Mouse (Mus musculus) lung, postnatal 25 days (tissue): ENCODE data around the gene Fev.

Experiments used
- DNase-seq: peaks from one replicate; pipeline ENCODE4 v3.0.0; 2022; ENCODE audit warnings: low spot score

Gene Fev

GRCm38 (mm10) chr1:74880785-74881360 is 4.3 kb downstream of the Fev start:
- peak; percentile 61 for DNase-seq

- no peak for DNase-seq
Observed at GRCm38 (mm10) chr1:74877199-74877598, 8.0 kb downstream of the Fev start.

DNA sequence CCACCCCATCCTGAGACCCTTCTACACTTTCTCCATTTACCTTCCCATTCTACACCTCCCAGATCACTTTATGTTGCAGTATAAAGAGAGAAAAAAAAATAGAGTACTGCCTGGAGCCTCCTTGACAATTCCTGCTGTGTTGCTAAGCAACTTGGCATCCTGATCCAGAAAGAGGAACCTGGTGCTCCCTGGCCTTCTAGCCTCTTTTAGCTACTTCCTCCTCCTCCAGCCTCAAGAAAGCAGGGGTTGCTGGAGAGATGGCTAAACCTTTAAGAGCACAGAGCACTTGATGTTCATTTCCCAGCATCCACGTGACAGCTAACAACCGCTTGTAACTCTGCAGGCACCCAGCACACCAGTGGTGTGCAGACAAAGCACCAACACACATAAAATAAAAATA is 13.0 kb downstream of the Fev start:
- DNase-seq: no peak

DNA sequence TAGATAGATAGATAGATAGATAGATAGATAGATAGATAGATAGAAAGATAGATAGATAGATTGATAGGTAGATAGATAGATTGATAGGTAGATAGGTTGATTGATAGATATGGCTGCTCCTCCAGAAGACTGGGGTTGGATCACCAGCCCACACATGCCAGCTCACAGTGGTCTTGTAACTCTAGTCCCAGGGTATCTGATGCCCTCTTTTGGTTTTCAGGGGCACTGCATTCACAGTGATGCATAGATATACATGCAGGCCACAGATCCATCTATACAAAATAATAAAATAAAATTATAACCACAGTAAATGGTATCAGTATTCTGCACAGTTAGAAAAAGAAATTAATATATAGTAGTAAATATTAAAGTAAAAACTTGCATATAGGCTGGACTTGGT is 23.4 kb downstream of the Fev start:
- no peak for DNase-seq

DNA sequence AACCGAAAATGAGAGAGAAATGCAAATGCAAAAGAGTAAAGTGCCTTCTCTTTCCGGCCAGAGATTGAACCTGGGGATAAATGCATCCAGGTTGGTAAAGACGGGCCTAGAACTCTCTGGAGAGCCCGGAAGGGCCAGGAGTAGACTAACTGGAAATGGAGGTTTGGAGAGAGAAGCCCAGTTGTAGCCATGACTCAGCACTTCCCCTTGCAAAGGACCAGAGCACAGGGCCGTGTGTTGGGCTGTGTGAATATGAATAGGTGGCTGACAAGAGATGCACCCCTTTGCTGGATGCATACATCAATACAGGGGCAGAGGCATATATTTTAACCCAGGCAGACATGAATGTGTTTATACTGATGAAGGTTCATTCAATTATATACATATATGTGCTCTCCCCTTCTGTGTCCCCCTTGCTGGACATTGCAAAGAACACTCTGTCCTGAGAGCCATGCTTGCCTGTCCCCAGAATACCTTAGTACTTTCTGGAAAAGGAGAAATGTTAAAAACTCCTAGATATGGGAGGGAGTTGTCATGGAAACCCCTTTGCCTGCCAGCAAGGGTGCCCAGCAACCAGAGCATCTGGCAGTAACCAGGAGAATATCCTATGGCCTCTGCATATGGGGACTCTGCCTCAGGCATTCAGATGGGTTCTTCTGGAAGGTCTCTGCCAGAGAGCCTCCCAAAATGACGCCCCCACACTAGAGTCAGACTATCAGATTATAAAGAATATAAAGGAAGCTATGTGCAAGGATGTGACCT is 25.8 kb downstream of the Fev start:
- no peak for DNase-seq

DNA sequence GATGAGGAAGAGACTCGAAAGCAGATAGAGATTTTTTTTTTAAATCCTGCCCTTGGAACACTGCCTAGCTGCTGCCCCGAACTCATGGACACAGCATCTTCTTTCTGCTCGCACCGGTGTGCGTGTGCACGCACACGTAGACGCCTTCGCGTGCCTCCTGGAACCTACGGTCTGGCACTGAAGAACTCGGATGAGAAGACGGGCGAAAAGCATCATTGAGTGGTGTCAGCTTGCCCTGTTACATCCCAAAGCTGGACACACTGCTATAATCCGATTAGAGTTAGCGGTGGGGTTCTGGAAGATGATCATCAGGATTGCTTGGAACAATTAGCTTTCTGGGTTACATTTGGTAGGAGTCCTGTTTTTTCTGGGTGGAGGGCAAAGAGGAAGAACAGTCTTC is 26.4 kb downstream of the Fev start:
- no peak for DNase-seq

DNA sequence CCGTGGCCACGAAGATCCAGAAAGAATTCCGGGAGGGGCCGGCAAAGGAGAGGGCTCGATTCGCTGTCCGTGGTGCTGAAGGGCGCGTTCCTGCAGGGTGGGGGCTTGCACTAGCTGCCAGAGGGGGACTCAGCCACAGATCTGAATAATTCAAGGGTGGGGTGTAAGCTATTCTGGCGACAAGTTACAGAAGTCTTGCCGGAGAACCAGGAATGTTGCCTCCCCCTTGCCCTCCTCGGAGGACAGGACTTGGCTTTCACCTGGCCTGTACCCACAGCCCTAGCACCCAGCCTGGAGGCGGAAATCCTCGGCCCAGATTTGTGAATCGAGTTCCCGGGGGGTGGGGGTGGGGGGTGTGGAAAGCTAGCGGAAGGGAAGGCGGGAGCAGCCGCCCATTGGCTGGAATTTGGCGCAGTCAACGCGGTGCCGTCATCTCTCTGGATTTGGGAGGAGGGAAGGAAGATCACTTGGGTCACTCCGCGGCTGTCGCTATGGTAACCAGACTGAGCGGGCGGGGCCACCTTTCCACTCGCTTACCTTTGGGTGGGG is 27.0 kb downstream of the Fev start:
- DNase-seq: peak; percentile 8

- no peak for DNase-seq
Observed at GRCm38 (mm10) chr1:74857677-74858076, 27.5 kb downstream of the Fev start.

- DNase-seq: no peak
Observed at GRCm38 (mm10) chr1:74857201-74857600, 28.0 kb downstream of the Fev start.

GRCm38 (mm10) chr1:74856791-74857190 is 28.4 kb downstream of the Fev start:
- DNase-seq: no peak

DNA sequence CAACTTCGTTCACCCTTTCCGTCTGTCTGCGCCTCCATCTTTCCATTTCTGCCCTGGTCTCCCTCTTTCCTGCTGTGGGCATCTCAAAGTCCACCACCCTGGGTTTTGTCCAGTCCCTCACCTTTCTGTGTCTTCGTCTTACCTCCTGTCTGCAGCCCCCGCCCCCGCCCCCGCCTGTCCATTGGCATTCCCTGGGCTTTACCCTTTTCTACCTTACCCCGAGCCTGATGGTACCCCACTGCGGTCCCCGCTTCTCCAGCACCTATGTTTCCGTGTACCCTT is 28.8 kb downstream of the Fev start:
- no peak for DNase-seq

DNA sequence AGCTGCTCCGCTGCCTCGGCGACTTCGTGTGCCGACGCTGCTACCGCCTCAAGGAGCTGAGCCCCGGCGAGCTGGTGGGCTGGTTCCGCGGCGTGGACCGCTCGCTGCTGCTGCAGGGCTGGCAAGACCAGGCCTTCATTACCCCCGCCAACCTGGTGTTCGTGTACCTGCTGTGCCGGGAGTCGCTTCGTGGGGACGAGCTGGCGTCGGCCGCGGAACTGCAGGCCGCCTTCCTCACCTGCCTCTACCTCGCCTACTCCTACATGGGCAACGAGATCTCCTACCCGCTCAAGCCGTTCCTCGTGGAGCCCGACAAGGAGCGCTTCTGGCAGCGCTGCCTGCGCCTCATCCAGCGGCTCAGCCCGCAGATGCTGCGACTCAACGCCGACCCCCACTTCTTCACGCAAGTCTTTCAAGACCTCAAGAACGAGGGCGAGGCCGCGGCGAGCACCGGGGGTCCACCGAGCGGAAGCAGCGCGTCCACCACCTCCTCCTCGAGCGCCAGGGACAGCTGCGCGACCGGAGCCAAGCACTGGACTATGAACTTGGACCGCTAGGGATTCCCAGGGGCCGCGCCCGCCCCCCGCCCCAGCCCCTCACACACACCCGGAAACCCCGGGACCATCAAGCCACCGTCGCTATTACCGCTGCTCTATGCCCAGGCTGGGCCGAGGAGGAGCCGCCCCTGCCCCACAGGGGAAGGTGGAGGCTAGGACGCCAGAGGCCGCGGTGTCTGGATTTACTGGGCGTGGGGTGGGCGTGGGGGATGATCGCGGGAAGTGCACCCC is 29.4 kb downstream of the Fev start:
- DNase-seq: no peak

DNA sequence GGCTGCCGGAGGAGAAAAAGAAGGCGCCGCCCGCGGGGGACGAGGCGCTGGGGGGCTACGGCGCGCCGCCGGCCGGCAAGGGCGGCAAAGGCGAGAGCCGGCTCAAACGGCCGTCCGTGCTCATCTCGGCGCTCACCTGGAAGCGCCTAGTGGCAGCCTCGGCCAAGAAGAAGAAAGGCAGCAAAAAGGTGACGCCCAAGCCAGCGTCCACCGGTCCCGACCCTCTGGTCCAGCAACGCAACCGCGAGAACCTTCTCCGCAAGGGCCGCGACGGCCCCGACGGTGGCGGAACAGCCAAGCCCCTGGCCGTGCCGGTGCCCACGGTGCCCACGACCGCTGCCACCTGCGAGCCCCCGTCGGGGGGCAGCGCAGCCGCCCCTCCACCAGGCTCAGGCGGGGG is 30.1 kb downstream of the Fev start:
- DNase-seq: no peak

GRCm38 (mm10) chr1:74854306-74855056 is 30.7 kb downstream of the Fev start, which contains the start of gene Cdk5r2:
Cdk5r2 (plus strand) TSS chr1:74854934.
- DNase-seq: peak; percentile 81

GRCm38 (mm10) chr1:74851001-74851775 is 34.0 kb downstream of the Fev start:
- DNase-seq: no peak

DNA sequence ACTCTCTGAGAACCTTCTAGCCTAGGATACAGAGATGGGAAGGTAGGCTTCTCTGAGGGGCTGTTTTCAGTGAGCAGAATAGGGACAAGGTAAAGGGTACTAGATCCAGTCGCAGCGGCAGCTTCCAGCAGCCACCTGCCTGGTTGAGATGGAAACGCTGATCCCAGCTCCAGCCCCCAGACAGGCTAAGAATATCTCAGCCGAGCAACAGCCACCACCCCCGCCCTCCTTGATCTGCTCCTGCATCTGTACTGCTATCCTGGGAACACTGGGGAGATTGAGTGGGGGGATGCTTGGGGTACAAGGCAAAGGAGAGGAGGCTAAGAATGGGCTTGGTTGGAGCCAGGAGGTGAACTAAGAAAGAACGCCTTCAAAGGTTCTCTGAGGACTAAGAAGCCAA is 35.0 kb downstream of the Fev start:
- DNase-seq: no peak

DNA sequence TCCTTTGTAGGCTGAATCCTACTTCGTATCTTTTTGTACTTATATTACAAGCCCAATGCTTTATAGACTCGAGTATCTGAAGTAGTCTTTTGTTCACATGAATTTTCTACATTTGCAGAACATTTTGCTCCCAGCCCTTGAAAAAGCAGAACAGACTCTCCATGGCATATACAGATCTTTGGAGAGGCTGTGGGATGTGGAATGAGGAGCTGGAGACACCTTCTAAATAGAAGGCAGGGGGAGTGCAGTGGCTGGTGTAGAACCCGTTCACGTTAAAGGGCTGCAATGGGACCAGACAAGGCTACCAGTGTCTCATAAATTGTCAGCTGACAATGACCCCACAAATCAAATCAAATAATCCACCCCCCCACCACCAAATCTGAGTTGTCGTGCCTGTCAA is 36.3 kb downstream of the Fev start:
- DNase-seq: no peak

DNA sequence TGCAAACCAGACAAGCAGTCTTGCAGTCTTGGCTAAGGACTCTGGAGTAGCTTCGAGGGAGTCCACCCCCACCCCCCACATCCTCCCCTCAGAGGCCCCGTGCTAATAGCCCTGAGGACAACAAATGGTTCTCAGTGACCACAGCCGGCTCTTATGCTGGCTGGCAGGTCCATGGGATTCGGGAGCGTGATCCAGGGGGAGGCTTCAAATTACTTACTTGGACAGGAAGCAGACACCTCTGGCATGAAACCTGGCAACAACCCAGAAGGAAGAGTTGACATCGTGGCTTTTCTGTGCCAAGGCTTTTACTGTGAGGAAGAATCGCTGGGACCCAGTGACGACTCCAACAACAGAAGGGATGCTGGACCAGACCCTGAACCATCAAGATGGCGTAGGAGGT is 38.9 kb downstream of the Fev start:
- no peak for DNase-seq

DNA sequence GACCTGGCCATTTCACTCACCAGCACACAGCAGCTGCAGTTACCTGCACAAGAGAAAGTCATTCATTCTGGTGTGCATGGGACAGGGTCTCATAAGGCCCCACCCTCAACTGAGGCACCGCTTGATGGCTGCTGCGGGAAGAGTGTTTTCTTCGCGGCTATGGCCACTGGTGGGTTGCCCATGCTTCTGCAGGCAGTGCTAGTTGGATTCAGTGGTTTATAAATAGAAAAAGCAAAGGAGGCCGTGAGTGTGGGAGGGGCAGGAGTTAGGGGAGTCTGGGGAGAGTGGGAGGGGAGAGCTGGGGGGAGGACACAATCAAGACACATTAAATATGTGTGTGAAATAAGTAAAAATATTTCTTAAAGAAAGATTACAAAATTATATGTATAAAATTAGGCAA is 42.1 kb downstream of the Fev start:
- DNase-seq: no peak

GRCm38 (mm10) chr1:74833255-74833654 is 52.0 kb downstream of the Fev start:
- no peak for DNase-seq
